In the genomic region with DNA sequence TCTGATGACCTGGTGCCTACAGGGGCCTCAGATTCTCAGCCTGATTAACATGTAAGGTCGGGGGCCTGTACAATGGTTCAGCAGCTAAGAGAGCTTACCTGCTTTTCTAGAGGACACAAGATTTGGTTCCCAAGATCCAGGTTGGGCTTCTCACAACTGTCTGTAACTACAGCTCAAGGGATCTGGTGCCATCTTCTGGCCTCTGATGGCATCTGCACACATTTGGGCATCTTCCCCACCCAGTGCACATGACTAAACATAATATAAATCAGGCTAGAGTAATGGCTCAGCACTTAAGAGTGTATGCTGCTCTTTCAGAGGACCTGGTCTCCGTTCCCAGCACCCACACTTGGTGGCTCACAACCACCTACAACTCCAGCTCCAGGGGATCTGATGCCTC, we compare ENCODE assay signal across 10 mouse cellular contexts. TPM values are rescaled to one million over a fixed set of nuclear protein-coding genes. Genes with fewer than 3 reads are reported as not detected.
DNase-seq lines count a peak whose midpoint lies in the region; ATAC-seq and TF ChIP-seq lines count a peak whose summit lies in the region.
"Had no signal": no experiment of that assay in that cellular context is flagged by ENCODE, and none has a peak within 500 bp of the region (broad histone marks: within the 10 kb centered on the region; RNA-seq: fewer than 3 reads in every experiment).

No protein-coding gene starts in this region.

- DNase-seq in heart, postnatal 10 days: peak; percentile 37 to 52
- DNase-seq in heart, postnatal 36 days: no peak
- DNase-seq in layer of hippocampus, adult 18-20 months (ENCODE audit: low spot score in 2 of 2): no peak
- no peak for DNase-seq in layer of hippocampus, adult 9-10 months (ENCODE audit: low spot score)
- no peak for DNase-seq in neural tube, embryonic 10.5 days (ENCODE audit: extremely low spot score, low spot score)

- no peak overlapping the region for H3K27ac ChIP-seq in cortical plate, adult 2 months (ENCODE audit: insufficient read depth, low read length)
- H3K27ac ChIP-seq: macrophage had no signal

- no peak for TF ChIP-seq POLR2A in cortical plate, adult 2 months (IDR thresholded peaks at IDR 0.05; ENCODE audit: extremely low read depth, insufficient read depth, low read length)

- TF ChIP-seq CTCF in E14TG2a.4 (conservative IDR thresholded peaks at IDR 0.05; ENCODE audit: low read length): peak; percentile 79
- TF ChIP-seq CTCF in cortical plate, adult 2 months (IDR thresholded peaks at IDR 0.05; ENCODE audit: extremely low read depth, insufficient read depth, low read length): peak; percentile 43

- H3K27me3 ChIP-seq in E14TG2a.4 (ENCODE audit: insufficient read depth, low read length): peaks cover 13% of the 10 kb centered on the region

- H3K4me3 ChIP-seq in E14TG2a.4 (replicated peaks; ENCODE audit: low read length): no peak overlapping the region
- H3K4me3 ChIP-seq in cortical plate, adult 2 months (ENCODE audit: insufficient read depth, low read length): no peak overlapping the region

- H3K36me3 ChIP-seq in E14TG2a.4 (ENCODE audit: insufficient read depth, low read length): no peaks in the 10 kb centered on the region

- intact Hi-C loops in heart, postnatal 10 days (cut with DNase I): loop anchor here (5.0 kb wide), 1 partner anchor 204 kb away; no protein-coding TSS in a partner anchor
- intact Hi-C loops in heart, postnatal 36 days (cut with DNase I): no loop called here

- no peaks in the 10 kb centered on the region for H3K9me3 ChIP-seq in E14TG2a.4 (ENCODE audit: low read length)

- peak; percentile 70; the same call in 1 of the 2 replicates for ATAC-seq in monocyte, adult 5-6 weeks (replicated peaks; ENCODE audit: insufficient number of reproducible peaks, low FRiP score, low TSS enrichment, poor library complexity, severe bottlenecking)

- peaks cover 72% of the 10 kb centered on the region for H3K4me1 ChIP-seq in E14TG2a.4 (replicated peaks; ENCODE audit: low read depth, low read length)
- H3K4me1 ChIP-seq in cortical plate, adult 2 months (ENCODE audit: control insufficient read depth, insufficient read depth, low read length): no peaks in the 10 kb centered on the region

RNA-seq across cellular contexts. Expression of a gene that starts 3.5 kb away (rescaled TPM):
- total RNA-seq in heart, postnatal 10 days (2021): 10 to 100 TPM; 85.0 to 90.5 TPM
- total RNA-seq in heart, postnatal 36 days (2021): 100 to 1,000 TPM; 107 to 112 TPM
- 0.25 and 0.31 TPM in 2 replicates for polyA plus RNA-seq in cortical plate, adult 2 months (2012; rRNA removed)
- 0.10 TPM in 1 of 3 replicates, not detected in the others for total RNA-seq in monocyte, adult 5-6 weeks (2017)
- total RNA-seq in layer of hippocampus, adult 18-20 months (2021): under 1 TPM; 0.79 to 0.82 TPM

RNA-seq across cellular contexts. Expression of a gene that starts 53.7 kb away (rescaled TPM):
- total RNA-seq in heart, postnatal 10 days (2021): under 1 TPM; 0.20 to 0.53 TPM
- total RNA-seq in heart, postnatal 36 days (2021): under 1 TPM in 1 of 2 experiments, not detected in 1; 0.16 TPM
- 0.33 and 0.36 TPM in 2 replicates for polyA plus RNA-seq in cortical plate, adult 2 months (2012; rRNA removed)
- total RNA-seq in monocyte, adult 5-6 weeks (2017): not detected in 3 replicates
- total RNA-seq in layer of hippocampus, adult 18-20 months (2021): under 1 TPM in 1 of 2 experiments, not detected in 1; 0.10 TPM
- polyA plus RNA-seq: embryonic facial prominence, embryonic 14.5 days; macrophage had no signal

Comparison
In these comparisons a context has a peak if more than half of its experiments do, and no peak if none do; other contexts are left out.
1. DNase-seq: peak in heart, postnatal 10 days (2 of 2); none in heart, postnatal 36 days (0 of 2), layer of hippocampus, adult 18-20 months (0 of 2), layer of hippocampus, adult 9-10 months (single experiment) and neural tube, embryonic 10.5 days (single experiment).
2. RNA of a gene that starts 3.5 kb away (total RNA-seq): 107 to 112 TPM in heart, postnatal 36 days and 85.0 to 90.5 TPM in heart, postnatal 10 days; 0.79 to 0.82 TPM in layer of hippocampus, adult 18-20 months and 0.10 TPM in monocyte, adult 5-6 weeks; every median in the first group is over 10 times any median in the second.